Mouse (Mus musculus) midbrain, postnatal 0 days (tissue): Measurements from ENCODE around the gene Cdh23. TPM values are rescaled to one million over a fixed set of nuclear protein-coding genes. Genes with fewer than 3 reads are reported as not detected.
A peak's percentile ranks its signal among the peaks of the same experiment; 100 is the strongest.

Experiments used
- ATAC-seq: fragments of 200-750 bp; cut with Nextera tagmentation; 2 replicates; pipeline ENCODE4 v1.8.0; 2017; ENCODE audit warnings: moderate number of reproducible peaks, mild to moderate bottlenecking, moderate TSS enrichment, moderate library complexity; ENCODE audit not compliant: low FRiP score
- DNase-seq: peaks from one replicate; pipeline ENCODE4 v3.0.0-alpha.2; 2015; ENCODE audit warnings: low spot score
- H3K27ac ChIP-seq: fragments of 300-500 bp; sonication (generic); 2 replicates; pipeline ENCODE4 v1.5.1; 2014; ENCODE audit warnings: low read depth, mild to moderate bottlenecking, low read length, mixed read lengths
- H3K27me3 ChIP-seq: fragments of 300-500 bp; sonication (generic); 2 replicates; pipeline ENCODE4 v1.6.1; 2014; ENCODE audit warnings: low read length, control low read depth, mixed read lengths; ENCODE audit not compliant: insufficient read depth
- H3K36me3 ChIP-seq: fragments of 300-500 bp; sonication (generic); 2 replicates; pipeline ENCODE4 v1.6.1; 2014; ENCODE audit warnings: low read length, control low read depth, mixed read lengths; ENCODE audit not compliant: insufficient read depth
- H3K4me1 ChIP-seq: fragments of 300-500 bp; sonication (generic); 2 replicates; pipeline ENCODE4 v1.6.1; 2014; ENCODE audit warnings: mild to moderate bottlenecking, control low read depth, antibody characterized with exemption, low read length, mixed read lengths; ENCODE audit not compliant: insufficient read depth
- H3K4me2 ChIP-seq: fragments of 300-500 bp; sonication (generic); 2 replicates; pipeline ENCODE4 v1.6.1; 2014; ENCODE audit warnings: low read depth, mild to moderate bottlenecking, low read length, mixed read lengths; ENCODE audit not compliant: poor library complexity, severe bottlenecking
- H3K4me3 ChIP-seq: fragments of 300-500 bp; sonication (generic); 2 replicates; pipeline ENCODE4 v1.5.1; 2014; ENCODE audit warnings: low read depth, mild to moderate bottlenecking, low read length, moderate library complexity
- H3K9ac ChIP-seq: fragments of 300-500 bp; sonication (generic); replicated peaks from 2 replicates; pipeline ENCODE4 v1.6.1; 2014; ENCODE audit warnings: mild to moderate bottlenecking, low read length, moderate library complexity, mixed read lengths; ENCODE audit not compliant: poor library complexity, severe bottlenecking
- H3K9me3 ChIP-seq: fragments of 300-500 bp; sonication (generic); 2 replicates; pipeline ENCODE4 v1.6.1; 2016; ENCODE audit warnings: low read length, control low read depth
- CTCF ChIP-seq: IDR thresholded peaks from 2 replicates; pipeline ENCODE4 v1.5.1; 2016; ENCODE audit warnings: antibody characterized with exemption, mild to moderate bottlenecking
- WGBS: fragments of 180-500 bp; shearing (Covaris S2); extraction: QIAGEN DNeasy Blood & Tissue Kit; methylation state at CpG from one replicate; pipeline ENCODE4 v1.1.7; 2014; 5-methylcytosine and 5-hydroxymethylcytosine counted together
- polyA plus RNA-seq: library from polyadenylated mRNA; unstranded; fragments of >200 nt; fragmentation: Nextera tagmentation; extraction: Ambion mirVana; gene quantifications from 2 replicates; pipeline ENCODE4 v1.2.1, GENCODE M21; 2015
- total RNA-seq: library from RNA; depleted of rRNA; stranded (reverse); fragments of >200 nt; gene quantifications from 2 replicates; pipeline ENCODE4 v1.2.3, GENCODE M21; 2014

Gene Cdh23
- total and polyA plus RNA-seq, 2 experiments from 2014 or later = 4.8 to 20.8 TPM

DNA sequence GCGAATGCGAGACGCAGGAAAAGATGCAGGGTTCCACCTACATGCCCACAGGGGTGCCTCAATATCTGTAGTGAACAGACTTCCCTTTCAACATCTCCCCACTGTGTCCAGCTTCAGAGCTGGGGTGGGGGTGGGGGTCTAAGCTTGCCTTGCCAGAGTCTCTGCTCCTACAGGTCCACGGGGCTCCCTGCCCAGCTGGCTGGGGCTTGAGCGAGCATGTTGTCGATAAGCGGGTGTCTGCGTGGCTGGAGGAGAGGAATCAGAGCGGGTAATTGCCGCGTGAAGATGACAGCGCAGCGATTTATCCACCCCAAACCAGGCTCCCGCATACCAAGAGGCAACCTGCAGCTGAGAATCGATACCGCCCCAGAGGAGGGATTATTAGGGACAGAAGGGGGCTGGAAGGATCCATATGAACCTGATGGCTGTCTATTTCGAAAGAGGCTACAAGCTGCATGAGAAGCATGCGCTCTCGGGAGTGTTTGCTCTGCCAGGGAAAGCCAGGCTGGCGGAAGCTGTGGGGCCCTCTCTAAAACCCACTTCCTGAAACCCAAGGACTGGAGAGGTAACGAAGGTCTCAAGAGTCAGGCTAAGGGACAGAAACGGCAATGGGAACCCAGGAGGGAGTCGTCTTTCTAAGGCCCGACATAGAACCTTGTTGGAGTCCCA lies 129.8 kb downstream of the Cdh23 start:
- Histone ChIP-seq H3K27ac (no peak overlapping the region), H3K9ac (0 out of 2 replicates have a peak overlapping the region, but pooled peaks have one; percentile 19), H3K27me3 (no peaks in the 10 kb centered on the region), H3K4me3 (no peak overlapping the region), H3K4me1 (no peaks in the 10 kb centered on the region), H3K9me3 (no peaks in the 10 kb centered on the region), H3K4me2 (peak overlapping the region; percentile 34; the same call in 1 of the 2 replicates), H3K36me3 (no peaks in the 10 kb centered on the region)
- no peak for TF ChIP-seq CTCF
- ATAC-seq = 0 out of 2 replicates have a peak, but pooled peaks have one; percentile 32
- no peak for DNase-seq
- 37% methylated on average over 24 of the region's 24 CpGs for WGBS

DNA sequence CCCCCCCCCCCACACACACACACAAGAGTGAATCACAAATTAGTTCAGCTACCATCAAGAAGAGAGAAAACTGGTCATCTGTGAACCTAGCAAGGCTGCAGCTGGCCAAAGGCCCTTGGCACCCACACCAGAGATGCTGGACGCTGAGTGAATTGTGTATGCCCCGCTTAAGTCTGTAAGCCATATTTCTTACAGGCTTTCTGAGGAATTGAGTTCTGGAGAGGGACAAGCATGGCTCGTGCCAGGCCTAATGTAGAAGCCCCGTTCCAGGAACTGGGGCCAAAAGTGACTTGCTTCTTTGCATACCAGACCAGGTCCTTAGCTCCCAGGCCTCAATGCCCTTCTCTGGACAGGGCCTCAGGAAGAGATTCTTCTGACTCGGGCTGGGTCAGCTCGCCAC lies 132.2 kb downstream of the Cdh23 start:
- no peak for ATAC-seq
- no peak overlapping the region for H3K4me3 ChIP-seq
- DNase-seq = peak; percentile 65
- H3K9ac ChIP-seq = no peak overlapping the region
- no peaks in the 10 kb centered on the region for H3K9me3 ChIP-seq
- H3K4me1 ChIP-seq = no peaks in the 10 kb centered on the region
- H3K36me3 ChIP-seq = no peaks in the 10 kb centered on the region
- H3K27me3 ChIP-seq = no peaks in the 10 kb centered on the region
- no peak overlapping the region for H3K4me2 ChIP-seq
- no peak overlapping the region for H3K27ac ChIP-seq
- WGBS = 72% methylated on average over 6 of the region's 6 CpGs
- TF ChIP-seq CTCF = no peak

DNA sequence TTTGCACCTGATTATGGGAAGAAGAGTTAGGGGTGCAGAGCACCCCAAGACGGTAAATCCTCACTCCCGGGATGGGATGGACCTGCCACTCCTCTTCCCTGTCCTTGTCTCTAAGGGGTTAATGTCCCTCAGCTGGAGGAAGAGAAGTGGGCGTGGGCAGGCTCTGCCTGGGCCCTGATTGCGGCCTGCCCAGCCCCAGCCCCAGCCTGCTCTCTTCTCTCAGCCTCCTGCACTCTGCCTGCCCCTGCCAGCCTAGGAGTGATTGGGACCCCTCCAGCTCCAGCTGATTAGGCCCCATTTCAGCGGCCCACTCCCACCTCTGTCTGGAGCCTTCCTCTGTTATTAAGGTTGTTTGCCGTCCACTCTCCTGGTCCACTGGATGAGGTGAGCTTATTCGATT lies 133.3 kb downstream of the Cdh23 start:
- H3K4me3 ChIP-seq = no peak overlapping the region
- TF ChIP-seq CTCF = no peak
- H3K36me3 ChIP-seq = no peaks in the 10 kb centered on the region
- no peak for DNase-seq
- no peaks in the 10 kb centered on the region for H3K4me1 ChIP-seq
- H3K9me3 ChIP-seq = no peaks in the 10 kb centered on the region
- no peak for ATAC-seq
- 32% methylated on average over 7 of the region's 7 CpGs for WGBS
- no peak overlapping the region for H3K4me2 ChIP-seq
- no peaks in the 10 kb centered on the region for H3K27me3 ChIP-seq
- H3K27ac ChIP-seq = no peak overlapping the region
- no peak overlapping the region for H3K9ac ChIP-seq

DNA sequence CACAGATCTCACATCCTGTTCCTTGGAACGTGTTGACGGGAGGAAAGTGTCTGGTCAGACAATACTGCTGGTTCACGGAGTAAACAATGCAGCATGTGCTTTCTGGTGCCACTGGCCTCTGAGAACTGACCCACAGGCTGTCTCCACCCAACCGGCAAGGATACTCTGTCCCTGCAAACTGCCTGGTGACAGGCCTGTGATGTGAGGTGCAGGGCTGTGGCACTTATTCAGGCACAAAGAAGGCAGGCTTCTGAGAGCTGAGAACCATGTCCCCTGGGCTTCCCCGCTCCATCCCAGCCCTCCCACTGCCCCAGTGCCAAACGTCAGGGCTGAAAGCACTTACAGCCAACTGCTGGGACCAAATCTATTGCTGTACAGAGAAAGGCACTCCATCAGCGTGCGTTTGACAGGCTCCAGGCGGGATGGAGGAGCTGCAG lies 137.8 kb downstream of the Cdh23 start:
- ATAC-seq (no peak), DNase-seq (no peak)
- no peak for TF ChIP-seq CTCF
- Histone ChIP-seq H3K4me2 (no peak overlapping the region), H3K36me3 (no peaks in the 10 kb centered on the region), H3K27ac (no peak overlapping the region), H3K9me3 (no peaks in the 10 kb centered on the region), H3K4me1 (no peaks in the 10 kb centered on the region), H3K9ac (no peak overlapping the region), H3K27me3 (no peaks in the 10 kb centered on the region), H3K4me3 (no peak overlapping the region)
- whole genome bisulfite sequencing = 44% methylated on average over 9 of the region's 9 CpGs

DNA sequence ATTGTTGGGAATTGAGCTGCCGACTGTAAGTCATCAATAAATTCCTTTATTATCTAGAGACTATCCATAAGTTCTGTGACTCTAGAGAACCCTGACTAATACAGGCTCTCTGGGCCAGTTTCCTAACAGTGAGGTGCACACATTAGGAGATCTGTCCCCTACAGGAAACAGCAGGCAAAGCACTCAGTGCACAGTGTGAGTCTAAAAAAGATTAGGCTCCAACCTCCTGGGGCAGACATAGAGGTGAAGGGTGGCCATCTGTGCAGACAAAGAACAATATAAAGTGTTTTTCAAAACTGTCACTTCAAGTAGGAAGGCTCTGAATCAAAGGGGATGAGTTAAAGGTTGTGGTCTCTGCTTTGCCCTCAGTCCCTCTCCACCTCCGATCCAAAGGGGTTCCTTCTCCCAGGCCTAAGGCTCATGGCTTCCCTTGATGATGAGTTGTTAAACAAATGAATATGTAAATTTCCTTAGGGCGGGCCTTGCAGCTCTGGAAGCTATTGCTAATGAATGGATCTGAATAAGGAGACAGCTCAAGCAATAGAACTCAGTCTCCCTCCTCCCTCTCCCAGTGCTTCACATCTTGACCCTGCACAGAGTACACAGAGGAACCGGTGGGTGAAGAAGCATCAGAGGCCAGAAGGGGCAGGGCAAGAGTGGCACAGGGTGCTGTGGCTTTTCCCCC lies 143.2 kb downstream of the Cdh23 start:
- no peaks in the 10 kb centered on the region for H3K36me3 ChIP-seq
- H3K27me3 ChIP-seq = no peaks in the 10 kb centered on the region
- H3K4me1 ChIP-seq = no peaks in the 10 kb centered on the region
- no peak overlapping the region for H3K4me2 ChIP-seq
- WGBS = 50% methylated on average over 3 of the region's 4 CpGs
- ATAC-seq (no peak), DNase-seq (no peak)
- no peak for TF ChIP-seq CTCF
- H3K4me3 ChIP-seq = no peak overlapping the region
- no peak overlapping the region for H3K9ac ChIP-seq
- no peak overlapping the region for H3K27ac ChIP-seq
- H3K9me3 ChIP-seq = no peaks in the 10 kb centered on the region
